Mouse (Mus musculus): ENCODE measurements around the gene Prlh.

Gene Prlh

DNA sequence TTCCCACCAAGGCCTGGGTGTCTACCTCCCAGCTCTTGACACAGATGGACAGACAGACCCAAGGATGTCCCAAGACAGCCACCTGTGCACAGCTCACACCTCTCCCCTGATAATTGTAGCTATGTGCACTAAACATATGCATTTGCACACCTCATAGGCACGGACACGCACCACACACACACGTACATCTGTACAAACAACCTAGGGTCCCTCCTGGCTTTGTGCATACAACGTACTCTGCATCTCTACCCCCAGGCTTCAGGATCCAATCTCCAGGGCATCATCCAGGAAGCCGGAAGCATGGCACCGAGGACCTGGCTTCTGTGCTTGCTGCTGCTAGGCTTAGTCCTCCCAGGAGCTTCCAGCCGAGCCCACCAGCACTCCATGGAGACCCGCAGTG is at the start of gene Prlh:
Gene Prlh, plus strand, starts transcription at position 301 of the 400 bp plus-strand sequence.
- no peak for DNase-seq (ENCODE audit: low read depth, low spot score)

DNA sequence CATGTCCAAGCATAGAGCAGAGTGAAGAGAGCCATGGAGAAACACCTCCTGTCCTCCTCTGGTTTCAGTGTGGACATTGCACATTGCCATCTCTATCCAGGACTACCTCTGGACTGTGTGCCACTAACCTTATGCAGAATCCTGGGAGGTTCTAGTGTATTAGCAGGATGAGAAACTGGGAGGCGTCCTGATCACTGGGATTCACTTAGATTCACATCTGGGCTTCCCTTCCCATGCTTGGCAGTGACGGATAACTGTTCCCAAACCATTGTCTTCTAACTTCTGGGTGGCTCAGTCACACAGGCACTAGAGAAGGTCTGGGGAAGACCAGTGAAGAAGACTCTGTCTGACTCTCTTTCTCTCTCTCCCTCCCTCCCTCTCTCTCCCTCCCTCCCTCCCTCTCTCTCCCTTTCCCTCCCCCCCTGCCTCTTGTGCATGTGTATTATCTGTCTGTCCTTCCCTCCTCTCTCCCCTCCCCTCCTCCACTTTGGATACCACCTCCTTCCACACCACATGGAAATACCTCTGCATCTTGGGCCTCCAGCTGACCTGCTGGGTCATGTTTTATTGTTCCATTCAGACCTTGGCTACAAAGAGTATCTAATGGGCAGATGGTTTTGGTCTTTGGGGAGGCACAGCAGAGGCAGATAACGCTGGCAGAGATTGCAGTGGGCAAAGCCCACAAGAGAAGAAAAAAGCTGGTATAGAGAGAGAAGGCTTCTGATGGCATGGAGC is 49.5 kb upstream of the Prlh start:
- no peak for DNase-seq (ENCODE audit: low read depth, low spot score)

DNA sequence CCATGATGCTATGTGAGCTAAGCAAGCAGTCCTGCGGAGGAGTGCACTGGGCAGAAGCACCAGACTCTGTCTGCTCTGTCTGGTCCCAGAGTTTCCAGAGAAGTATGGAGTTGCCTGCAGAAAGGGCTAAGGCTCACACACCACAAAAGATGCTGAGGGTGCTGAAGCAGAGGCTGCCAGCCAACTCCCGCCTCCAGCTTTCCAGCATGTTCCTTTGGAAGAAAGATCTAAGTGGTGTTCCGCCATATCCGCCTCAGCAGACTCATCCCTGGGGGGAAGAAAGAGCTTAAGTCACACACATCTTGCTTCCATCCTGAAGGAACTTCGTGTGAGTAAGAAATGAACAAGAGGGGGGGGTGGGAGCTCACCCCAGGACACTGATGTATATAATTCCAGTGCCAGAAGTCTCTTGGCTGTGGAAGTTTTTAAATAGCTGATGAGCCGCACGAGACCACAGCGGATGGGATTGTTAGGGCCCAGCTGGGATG is 48.9 kb upstream of the Prlh start:
- DNase-seq (ENCODE audit: low read depth, low spot score): no peak

DNA sequence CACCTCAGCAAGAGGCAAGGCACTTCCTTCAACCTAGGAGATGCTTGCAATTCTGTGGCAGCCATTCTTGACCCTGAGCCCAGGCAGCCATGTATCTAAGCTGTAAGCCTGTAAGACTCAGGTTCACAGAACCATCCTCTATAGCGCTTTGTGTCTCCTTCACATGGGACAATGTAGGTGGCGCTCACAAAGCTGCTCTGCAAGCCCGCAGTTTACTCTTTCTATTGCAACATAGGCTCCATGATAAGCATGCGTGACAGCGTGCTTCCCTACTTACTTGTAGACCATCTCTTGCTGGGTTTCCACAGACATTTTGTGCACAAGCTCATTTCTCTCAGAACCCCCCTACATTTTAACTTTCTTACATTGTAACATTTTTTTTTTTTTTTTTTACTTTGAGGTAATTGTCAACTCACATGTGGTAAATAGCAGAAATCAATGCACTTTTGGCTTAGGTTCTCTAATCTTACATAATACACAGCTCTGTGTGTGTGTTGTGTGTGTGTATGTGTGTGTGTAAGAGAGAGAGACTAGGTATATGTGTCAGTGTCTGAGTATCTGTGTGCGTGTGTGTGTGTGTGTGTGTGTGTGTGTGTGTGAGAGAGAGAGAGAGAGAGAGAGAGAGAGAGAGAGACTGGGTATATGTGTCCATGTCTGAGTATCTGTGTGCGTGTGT is 48.0 kb upstream of the Prlh start:
- DNase-seq (ENCODE audit: low read depth, low spot score): no peak

DNA sequence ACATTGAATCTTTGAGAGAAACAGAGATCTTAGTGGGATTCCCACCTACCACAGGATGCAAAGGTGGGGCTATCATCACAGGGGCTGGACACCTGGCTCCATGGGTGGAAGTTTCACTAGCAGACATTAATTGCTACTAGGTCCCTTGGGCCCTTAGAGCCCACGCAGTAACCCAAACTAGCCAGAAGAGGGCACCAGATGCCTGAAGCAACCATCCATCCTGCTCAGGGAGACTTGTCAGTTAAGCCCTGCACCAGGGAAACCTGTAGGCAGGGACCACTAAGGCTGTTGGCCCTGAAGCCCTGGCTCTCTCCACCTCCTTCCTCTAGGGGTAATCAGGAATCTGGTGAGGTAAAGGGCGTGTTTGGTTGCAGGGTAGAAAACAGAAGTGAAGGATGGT is 46.6 kb upstream of the Prlh start:
- peak; percentile 45 for DNase-seq (ENCODE audit: low read depth, low spot score)

DNA sequence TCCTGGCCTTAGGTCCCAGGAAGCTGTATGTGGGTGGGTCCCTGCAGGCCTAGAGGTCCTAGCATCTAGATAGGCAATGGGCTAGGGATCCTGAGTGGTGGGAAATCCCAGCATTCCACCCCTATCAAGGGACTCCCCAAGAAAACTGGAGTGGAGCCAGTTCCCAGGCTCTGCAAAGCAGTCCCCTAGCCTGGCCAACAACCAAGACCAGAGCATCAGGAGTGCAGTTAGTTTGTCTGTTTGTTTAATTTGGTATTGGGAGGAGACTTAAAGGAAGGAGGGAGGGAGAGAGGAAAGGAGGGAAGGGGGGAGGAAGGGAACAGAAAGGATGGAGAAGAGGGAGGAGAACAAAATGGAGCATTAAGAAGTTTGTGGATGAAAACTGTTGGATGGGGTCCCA is 43.7 kb upstream of the Prlh start:
- no peak for DNase-seq (ENCODE audit: low read depth, low spot score)

DNA sequence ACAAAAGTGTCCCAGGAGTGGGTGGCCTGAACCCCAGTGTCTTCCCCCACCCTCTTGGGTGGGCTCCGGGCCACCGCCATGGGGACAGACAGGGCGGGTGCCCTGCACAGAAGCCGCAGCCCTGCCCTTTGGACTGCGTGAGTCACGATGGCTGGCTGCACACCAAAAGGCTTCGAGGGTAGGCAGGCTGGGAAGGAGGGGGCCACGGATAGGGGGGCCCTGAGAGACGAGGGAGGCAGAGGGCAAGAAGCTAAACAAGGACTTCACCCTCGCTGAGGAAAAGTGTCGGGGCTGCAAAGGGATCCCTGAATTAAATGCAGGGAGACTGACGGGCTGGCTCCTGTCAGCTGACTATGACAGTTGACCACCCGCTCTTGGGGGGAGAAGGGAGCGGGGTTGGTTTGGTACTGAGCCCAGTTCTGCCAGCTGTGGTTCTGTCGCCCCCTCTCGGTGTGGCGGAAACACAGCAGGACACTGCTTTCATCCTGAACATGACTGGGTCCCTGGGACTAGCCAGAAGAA is 43.2 kb upstream of the Prlh start:
- DNase-seq (ENCODE audit: low read depth, low spot score): no peak

DNA sequence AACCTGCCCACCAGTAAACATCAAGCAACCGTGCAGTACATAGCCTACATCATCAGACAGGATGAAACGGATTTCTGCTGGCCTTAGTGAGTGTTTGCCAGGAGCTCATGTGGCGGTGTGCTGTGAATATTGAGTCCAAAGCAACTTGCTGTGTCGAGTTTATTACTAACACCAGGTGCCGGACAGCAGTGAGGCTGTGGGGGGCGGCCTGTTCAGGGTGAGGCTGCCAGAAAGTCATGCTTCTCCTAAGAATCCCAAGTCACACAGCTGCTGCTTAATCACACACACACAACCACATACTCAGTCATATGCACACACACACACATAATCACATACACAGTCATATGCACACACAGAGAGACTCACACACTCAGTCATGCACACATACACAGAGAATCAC is 39.7 kb upstream of the Prlh start:
- DNase-seq (ENCODE audit: low read depth, low spot score): no peak

DNA sequence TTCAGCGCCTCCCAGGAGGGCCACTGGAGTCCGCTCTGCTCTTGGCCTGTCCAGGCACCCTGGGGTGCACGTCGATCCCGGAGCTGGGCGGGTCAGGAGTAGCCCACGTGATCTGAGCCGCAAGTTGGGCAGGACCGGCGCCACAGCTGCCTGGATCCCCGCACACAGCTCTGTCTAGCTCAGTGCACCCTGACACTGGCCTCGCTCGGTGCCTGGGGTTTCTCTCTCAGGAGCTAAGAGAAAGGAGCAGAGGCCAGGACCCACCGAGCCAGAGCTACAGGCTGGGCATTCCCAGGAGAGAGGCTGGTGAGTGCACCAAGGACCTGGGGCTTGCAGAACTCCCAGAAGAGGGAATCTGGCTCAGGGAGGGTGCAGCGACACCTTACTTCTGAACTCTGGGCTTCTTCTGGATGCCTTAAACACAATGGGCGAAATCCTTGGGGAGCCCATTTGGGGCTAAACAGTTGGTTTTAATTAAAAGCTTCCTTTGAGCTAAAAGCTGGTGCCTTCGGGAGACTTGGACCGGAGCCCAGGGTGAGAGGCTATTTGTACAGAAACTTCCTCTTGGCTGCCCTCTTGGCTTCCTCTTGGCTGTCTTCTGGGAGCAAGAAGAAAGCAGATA is 37.8 kb upstream of the Prlh start, which contains the start of gene Mlph:
Gene Mlph, plus strand, starts transcription at position 138 of the 622 bp plus-strand sequence.
- DNase-seq (ENCODE audit: low read depth, low spot score): no peak

DNA sequence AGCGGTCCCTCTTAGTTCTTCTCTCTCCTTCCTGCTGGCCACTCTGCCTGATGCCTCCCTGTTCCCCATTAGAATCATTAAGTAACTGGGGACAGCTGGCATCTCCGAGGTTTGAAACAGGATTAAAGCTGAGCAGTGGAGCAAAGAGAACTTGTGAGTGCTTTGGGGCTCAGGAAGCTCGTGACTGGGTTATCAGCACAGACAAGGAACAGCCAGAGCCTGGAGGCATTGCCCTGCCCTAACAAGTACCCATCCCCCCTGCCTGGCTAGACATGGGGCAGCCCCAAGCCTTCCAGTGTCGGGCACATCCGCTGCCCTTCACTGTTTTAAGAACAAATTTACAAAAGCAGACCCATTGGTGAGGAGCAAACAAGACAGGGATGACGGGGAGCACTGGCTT is 35.4 kb upstream of the Prlh start:
- no peak for DNase-seq (ENCODE audit: low read depth, low spot score)

DNA sequence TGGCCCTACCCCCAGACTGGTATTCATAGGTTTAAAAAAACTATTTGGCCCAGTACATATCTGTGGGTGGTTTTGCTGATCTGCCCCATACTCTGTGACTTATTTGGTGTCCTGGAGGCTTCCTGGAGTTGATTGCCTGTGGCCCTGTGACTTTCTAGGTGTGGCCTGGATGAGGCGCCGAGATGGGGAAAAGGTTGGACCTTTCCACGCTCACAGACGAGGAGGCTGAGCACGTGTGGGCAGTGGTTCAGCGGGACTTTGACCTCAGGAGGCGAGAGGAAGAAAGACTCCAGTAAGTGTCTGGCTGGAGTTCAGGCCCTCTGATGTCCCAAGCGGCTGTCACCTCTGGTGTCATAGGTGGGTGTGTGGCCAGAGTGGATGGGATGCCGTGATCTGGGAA is 31.2 kb upstream of the Prlh start:
- DNase-seq (ENCODE audit: low read depth, low spot score): no peak

DNA sequence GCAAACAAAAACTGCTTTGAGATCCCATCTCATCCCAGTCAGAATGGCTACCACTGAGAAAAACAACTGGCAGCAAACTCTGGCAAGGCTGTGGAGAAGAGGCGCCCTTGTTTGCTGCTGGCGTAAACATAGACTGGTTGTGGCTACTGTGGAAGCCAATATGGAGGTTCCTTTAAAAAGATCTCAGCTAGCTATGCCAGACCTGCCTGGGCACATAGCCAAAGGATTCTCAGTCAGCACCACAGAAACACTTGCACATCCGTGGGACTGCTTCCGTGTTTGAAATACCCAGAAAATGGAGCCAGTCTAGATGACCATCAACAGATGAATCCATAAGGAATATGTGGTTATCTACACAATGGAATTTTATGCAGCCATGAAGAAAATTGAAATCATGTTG is 26.9 kb upstream of the Prlh start:
- no peak for DNase-seq (ENCODE audit: low read depth, low spot score)

DNA sequence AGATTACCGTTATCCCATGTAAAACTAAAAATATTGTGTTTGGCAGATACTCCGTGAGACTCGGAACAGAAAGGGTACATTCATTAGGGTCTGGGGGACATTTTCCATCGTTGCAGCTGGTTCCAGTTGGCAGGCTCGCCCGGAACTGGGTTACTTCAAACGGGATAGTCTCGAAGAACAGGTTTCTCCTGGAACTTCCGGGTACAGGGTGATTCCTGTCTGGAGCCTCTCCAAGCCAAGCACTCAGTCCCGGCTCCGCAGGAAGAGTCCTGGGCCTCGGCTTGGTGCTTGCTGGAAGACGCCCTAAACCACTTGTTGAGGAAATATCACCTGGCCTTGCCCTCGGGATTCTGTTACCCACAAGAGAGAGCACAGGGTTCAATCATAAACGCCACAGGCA is 25.6 kb upstream of the Prlh start:
- DNase-seq (ENCODE audit: low read depth, low spot score): no peak

DNA sequence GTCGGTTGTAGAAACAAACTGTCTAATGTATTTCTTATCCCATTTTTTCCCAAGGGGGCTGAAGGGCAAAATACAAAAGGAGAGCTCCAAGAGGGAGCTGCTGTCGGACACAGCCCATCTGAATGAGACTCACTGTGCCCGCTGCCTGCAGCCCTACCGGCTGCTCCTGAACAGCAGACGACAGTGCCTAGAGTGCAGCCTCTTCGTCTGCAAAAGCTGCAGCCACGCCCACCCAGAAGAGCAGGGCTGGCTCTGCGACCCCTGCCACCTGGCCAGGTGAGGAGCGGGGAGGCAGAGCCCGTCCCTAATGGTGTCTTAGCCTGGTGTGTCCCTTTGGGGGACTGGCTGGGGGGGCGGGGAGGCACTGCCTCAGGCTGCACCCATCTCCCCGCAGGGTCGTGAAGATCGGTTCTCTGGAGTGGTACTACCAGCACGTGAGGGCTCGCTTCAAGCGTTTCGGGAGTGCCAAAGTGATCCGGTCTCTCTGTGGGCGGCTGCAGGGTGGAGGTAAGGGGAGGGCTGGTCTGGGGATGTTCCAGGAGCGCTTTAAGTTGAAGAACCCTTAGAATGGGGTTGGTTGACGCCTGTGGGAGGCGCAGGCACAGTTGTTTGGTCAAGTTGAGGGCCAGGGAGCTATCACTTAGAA is 24.9 kb upstream of the Prlh start:
- no peak for DNase-seq (ENCODE audit: low read depth, low spot score)

DNA sequence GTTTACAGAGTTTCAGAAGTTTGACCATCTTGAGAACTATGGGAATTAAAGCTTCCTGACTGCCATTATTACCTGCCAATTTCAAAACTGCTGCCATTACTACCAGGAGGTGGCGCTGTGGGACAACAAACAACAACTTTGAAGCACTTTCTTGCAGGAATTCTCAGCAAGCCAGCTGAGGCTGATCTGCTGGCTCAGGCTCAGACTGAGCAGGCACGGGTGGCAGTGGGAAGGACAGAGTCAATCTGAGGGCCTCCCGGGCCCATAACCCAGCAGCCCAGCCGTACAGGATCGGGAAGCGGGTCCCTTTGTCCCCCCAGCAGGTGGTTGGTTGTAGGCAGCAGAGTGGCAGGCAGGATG is 24.4 kb upstream of the Prlh start:
- peak; percentile 68 for DNase-seq (ENCODE audit: low read depth, low spot score)

DNA sequence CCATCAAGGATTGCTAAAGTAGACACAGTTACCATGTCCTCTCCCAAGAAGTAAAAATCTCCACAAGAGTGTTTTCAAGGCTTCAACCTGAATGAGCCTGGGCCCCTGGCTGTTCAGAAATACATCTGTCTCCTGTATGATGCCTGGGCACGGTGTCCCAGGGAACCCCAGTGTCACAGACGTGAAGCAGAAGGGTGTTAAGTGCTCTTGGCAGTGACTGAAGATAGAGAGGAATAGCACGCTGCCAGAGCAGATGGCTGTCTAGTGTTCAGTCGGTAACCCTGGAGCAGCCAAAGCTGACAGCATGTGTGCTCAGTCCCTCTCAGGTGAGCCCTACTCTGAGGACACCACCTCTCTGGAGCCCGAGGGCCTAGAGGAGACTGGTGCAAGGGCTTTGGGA is 19.9 kb upstream of the Prlh start:
- no peak for DNase-seq (ENCODE audit: low read depth, low spot score)

DNA sequence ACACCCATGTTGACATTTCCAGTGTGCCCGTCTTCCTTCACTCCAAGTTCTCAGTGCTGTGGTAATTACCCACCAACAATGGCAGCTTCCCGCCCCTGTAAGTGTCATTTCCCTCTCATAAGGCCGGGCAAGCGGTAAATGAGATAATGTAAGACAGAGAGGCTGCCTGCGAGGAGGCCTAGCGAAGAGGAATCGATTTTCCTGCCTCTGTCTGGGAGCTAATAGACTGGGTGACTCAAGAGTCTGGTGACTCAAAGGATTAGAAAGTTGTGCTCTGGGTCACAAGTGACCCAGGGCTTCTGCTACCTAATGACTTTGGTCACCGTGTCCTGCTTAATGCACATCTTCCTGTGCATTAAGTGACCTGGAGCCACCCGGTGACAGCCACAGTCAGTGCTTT is 15.9 kb upstream of the Prlh start:
- no peak for DNase-seq (ENCODE audit: low read depth, low spot score)

DNA sequence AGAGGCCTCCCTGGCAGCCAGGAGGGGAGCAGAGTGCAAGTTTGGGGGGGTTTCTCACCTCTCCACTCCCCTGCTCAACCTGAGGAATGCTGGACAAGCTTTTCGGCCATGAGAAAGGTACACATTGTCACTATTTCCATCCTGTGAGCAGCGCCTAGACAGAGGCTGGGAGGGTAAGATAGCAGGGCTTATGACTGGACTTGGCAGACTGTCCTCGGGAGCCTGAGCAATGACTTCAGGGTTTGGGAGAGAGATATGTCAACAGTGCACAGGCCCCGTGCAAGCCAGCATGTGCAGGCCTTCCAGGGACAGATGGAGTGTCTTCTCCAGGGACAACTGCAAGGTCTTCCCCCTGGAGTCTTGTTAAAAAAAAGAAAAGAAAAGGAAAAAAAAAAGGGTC is 12.9 kb upstream of the Prlh start:
- no peak for DNase-seq (ENCODE audit: low read depth, low spot score)

DNA sequence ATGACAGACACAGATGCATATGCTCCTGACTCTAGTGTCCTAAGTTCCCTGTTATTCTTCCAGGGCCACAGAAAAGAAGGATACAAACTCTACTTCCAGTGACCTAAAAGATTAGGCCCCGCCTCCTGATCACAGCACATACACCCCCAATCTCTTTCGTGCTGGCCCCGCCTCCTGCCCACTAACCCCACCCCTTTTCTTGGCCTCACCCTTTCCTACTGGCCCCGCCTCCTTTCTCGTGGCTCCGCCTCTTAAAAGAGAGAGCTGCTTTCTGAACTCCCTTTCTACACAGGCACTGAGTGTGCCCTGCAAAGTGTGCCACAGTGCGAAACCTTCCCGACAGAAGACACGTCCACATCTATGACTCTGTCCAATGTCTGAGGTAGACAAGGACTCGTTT is 7.7 kb upstream of the Prlh start:
- DNase-seq (ENCODE audit: low read depth, low spot score): peak; percentile 8

DNA sequence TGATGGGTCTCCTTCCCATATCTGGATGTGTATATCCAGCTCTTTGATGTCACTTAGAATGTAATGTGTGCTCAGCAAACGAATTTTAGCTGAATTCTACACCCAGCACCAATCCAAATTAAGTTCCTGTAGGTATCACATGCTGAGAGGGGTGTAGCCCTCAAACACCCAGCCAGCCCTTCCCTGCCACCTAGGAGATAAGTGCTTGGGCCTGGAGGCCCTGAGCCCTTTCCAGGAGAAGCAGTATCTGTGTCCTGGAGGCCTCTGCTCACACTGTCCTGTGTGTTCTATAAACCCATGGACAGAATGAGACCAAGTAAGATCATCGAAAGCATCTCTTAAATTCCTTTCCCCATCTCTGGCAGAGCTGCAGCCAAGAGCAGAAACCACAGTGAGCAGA is 5.7 kb upstream of the Prlh start:
- DNase-seq (ENCODE audit: low read depth, low spot score): no peak

DNA sequence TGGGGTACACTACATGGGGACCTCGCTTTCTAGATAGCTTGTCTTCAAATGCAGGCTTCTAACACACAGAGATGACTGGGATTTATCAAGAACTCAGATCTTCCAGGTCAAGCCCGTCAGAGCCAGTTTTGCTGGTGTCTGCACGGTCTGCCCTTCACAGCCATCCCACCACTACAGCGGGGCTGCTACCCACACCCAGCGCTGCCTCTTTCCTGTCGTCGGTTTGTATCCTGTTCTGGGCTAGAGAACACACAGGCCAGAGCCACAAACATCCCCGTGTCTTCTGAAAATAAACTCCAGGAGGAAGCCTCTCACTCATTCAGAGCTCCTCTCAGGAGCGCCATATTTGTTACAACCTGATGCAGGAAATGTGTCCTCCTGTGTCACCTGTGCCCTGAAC is 3.6 kb upstream of the Prlh start:
- DNase-seq (ENCODE audit: low read depth, low spot score): no peak

DNA sequence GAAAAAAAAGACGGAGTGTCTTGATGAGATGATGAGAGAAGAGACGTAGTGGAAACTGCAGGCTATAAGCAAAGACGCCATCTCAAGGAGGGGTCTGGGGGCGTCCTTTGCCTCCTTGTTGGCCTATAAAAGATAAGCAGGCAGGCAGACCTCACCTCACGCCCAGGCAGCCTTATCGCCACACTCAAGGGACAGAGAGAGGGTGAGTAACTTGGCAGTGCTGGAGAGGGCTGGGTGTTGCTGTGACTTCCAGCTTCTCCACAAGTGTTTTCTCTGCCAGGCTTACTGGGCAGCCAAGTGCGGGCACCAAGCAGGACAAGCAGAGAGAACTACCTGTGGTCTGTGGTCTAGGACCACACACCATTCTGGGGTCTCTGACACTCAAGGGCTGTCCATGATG is 1.2 kb upstream of the Prlh start:
- no peak for DNase-seq (ENCODE audit: low read depth, low spot score)

Data from CD4-positive, CD25-positive, alpha-beta regulatory T cell, adult 2 months (primary cell).